Mouse (Mus musculus) olfactory bulb, adult 2 months (tissue): ENCODE data around the gene Thsd4. TPM values are rescaled to one million over a fixed set of nuclear protein-coding genes. Genes with fewer than 3 reads are reported as not detected.

ENCODE experiments used
- H3K27ac ChIP-seq: fragments of 200-500 bp; 2 replicates; pipeline ENCODE4 v1.5.1; 2012; ENCODE audit warnings: low read depth, low read length; ENCODE audit not compliant: insufficient read depth
- H3K4me1 ChIP-seq: fragments of 200-500 bp; 2 replicates; pipeline ENCODE4 v1.6.1; 2012; ENCODE audit warnings: low read length; ENCODE audit not compliant: control insufficient read depth, insufficient read depth
- H3K4me3 ChIP-seq: fragments of 200-500 bp; 2 replicates; pipeline ENCODE4 v1.5.1; 2012; ENCODE audit warnings: mild to moderate bottlenecking, low read depth, low read length, moderate library complexity; ENCODE audit not compliant: insufficient read depth
- CTCF ChIP-seq: fragments of 200-500 bp; IDR thresholded peaks from 2 replicates; pipeline ENCODE4 v1.5.1; 2012; ENCODE audit warnings: low read depth, mild to moderate bottlenecking, low read length, moderate library complexity; ENCODE audit not compliant: insufficient read depth
- POLR2A ChIP-seq: fragments of 200-500 bp; IDR thresholded peaks from 2 replicates; pipeline ENCODE4 v1.6.1; 2012; ENCODE audit warnings: mild to moderate bottlenecking, low read depth, low read length, moderate library complexity; ENCODE audit not compliant: insufficient read depth
- WGBS: fragments of 180-500 bp; shearing (Covaris S2); methylation state at CpG from one replicate; pipeline ENCODE4 v1.1.7; 2018; 5-methylcytosine and 5-hydroxymethylcytosine counted together
- polyA plus RNA-seq: library from polyadenylated mRNA; stranded (reverse); fragments of >200 nt; gene quantifications from 2 replicates; pipeline ENCODE4 v1.2.4, GENCODE M21; 2012; ENCODE audit warnings: low replicate concordance; ENCODE audit not compliant: missing spikeins, insufficient read depth, insufficient read length

The Thsd4 gene
- polyA plus RNA-seq, 1 experiment, result not detected

- H3K4me3 ChIP-seq, result no peak overlapping the region
- TF ChIP-seq POLR2A (no peak), CTCF (no peak)
- H3K27ac ChIP-seq, result no peak overlapping the region
- 68% methylated on average over 16 of the region's 16 CpGs for WGBS
- peaks cover 13% of the 10 kb centered on the region for H3K4me1 ChIP-seq
These were observed 211.8 kb downstream of the Thsd4 start for GRCm38 (mm10) chr9:60309786-60310711.

- no peak overlapping the region for H3K4me3 ChIP-seq
- TF ChIP-seq CTCF (no peak), POLR2A (no peak)
- no peak overlapping the region for H3K27ac ChIP-seq
- WGBS, result 90% methylated on average over 4 of the region's 4 CpGs
- peaks cover 12% of the 10 kb centered on the region for H3K4me1 ChIP-seq
These were observed 213.7 kb downstream of the Thsd4 start for GRCm38 (mm10) chr9:60308182-60308581.

- no peak overlapping the region for H3K27ac ChIP-seq
- WGBS, result 94% methylated on average over 5 of the region's 5 CpGs
- no peak overlapping the region for H3K4me3 ChIP-seq
- H3K4me1 ChIP-seq, result peaks cover 9% of the 10 kb centered on the region
- no peak for TF ChIP-seq POLR2A
- TF ChIP-seq CTCF, result no peak
These were observed 214.4 kb downstream of the Thsd4 start for GRCm38 (mm10) chr9:60307469-60307868.

GRCm38 (mm10) chr9:60306241-60306640, 215.6 kb downstream of the Thsd4 start:
- Histone ChIP-seq H3K4me1 (peaks cover 9% of the 10 kb centered on the region; the same call in 1 of the 2 replicates), H3K4me3 (no peak overlapping the region), H3K27ac (no peak overlapping the region)
- TF ChIP-seq CTCF (no peak), POLR2A (no peak)
- 65% methylated on average over 4 of the region's 4 CpGs for WGBS

GRCm38 (mm10) chr9:60305204-60305840, 216.5 kb downstream of the Thsd4 start:
- Histone ChIP-seq H3K4me3 (no peak overlapping the region), H3K27ac (no peak overlapping the region), H3K4me1 (peaks cover 9% of the 10 kb centered on the region; the same call in 1 of the 2 replicates)
- TF ChIP-seq CTCF, result no peak
- TF ChIP-seq POLR2A, result no peak
- WGBS, result 62% methylated on average over 2 of the region's 2 CpGs

- Histone ChIP-seq H3K4me1 (peaks cover 2% of the 10 kb centered on the region; the same call in 1 of the 2 replicates), H3K27ac (no peak overlapping the region), H3K4me3 (no peak overlapping the region)
- TF ChIP-seq CTCF (no peak), POLR2A (no peak)
- WGBS, result 53% methylated on average over 2 of the region's 2 CpGs
These were observed 225.6 kb downstream of the Thsd4 start for GRCm38 (mm10) chr9:60296276-60296675.

GRCm38 (mm10) chr9:60295199-60295598, 226.6 kb downstream of the Thsd4 start:
- Histone ChIP-seq H3K4me3 (no peak overlapping the region), H3K4me1 (peaks cover 2% of the 10 kb centered on the region; the same call in 1 of the 2 replicates), H3K27ac (no peak overlapping the region)
- TF ChIP-seq POLR2A, result no peak
- no peak for TF ChIP-seq CTCF
- whole genome bisulfite sequencing, result 75% methylated on average over 6 of the region's 6 CpGs

- 75% methylated on average over 6 of the region's 6 CpGs for WGBS
- Histone ChIP-seq H3K27ac (no peak overlapping the region), H3K4me3 (no peak overlapping the region), H3K4me1 (peaks cover 2% of the 10 kb centered on the region; the same call in 1 of the 2 replicates)
- no peak for TF ChIP-seq CTCF
- no peak for TF ChIP-seq POLR2A
These were observed 228.7 kb downstream of the Thsd4 start for GRCm38 (mm10) chr9:60293129-60293528.

- Histone ChIP-seq H3K4me1 (peaks cover under 1% of the 10 kb centered on the region; the same call in 1 of the 2 replicates), H3K27ac (no peak overlapping the region), H3K4me3 (no peak overlapping the region)
- TF ChIP-seq CTCF (no peak), POLR2A (no peak)
- 78% methylated on average over 8 of the region's 8 CpGs for WGBS
These were observed 231.1 kb downstream of the Thsd4 start for GRCm38 (mm10) chr9:60290780-60291179.
